Mouse (Mus musculus) heart, postnatal 0 days (tissue): ENCODE measurements around the gene Adamts15. TPM values are rescaled to one million over a fixed set of nuclear protein-coding genes. Genes with fewer than 3 reads are reported as not detected.

Experiments
- ATAC-seq: fragments of 200-750 bp; cut with Nextera tagmentation; 2 replicates; pipeline ENCODE4 v1.8.0; 2017; ENCODE audit warnings: low read depth, moderate number of reproducible peaks, moderate library complexity; ENCODE audit not compliant: insufficient read depth
- DNase-seq: peaks from one replicate; pipeline ENCODE4 v3.0.0-alpha.2; 2016; ENCODE audit warnings: low spot score
- H3K27ac ChIP-seq: fragments of 300-500 bp; sonication (generic); 2 replicates; pipeline ENCODE4 v1.5.1; 2014; ENCODE audit warnings: low read depth, mild to moderate bottlenecking
- H3K27me3 ChIP-seq: fragments of 300-500 bp; sonication (generic); 2 replicates; pipeline ENCODE4 v1.6.1; 2014; ENCODE audit warnings: low read length, mixed read lengths; ENCODE audit not compliant: control insufficient read depth, insufficient read depth
- H3K36me3 ChIP-seq: fragments of 300-500 bp; sonication (generic); replicated peaks from 2 replicates; pipeline ENCODE4 v1.6.1; 2014; ENCODE audit warnings: low read length, mixed read lengths; ENCODE audit not compliant: control insufficient read depth, insufficient read depth
- H3K4me1 ChIP-seq: fragments of 300-500 bp; sonication (generic); 2 replicates; pipeline ENCODE4 v1.6.1; 2014; ENCODE audit warnings: antibody characterized with exemption; ENCODE audit not compliant: control insufficient read depth, insufficient read depth
- H3K4me2 ChIP-seq: fragments of 300-500 bp; sonication (generic); 2 replicates; pipeline ENCODE4 v1.6.1; 2014; ENCODE audit warnings: low read depth, mild to moderate bottlenecking, low read length, moderate library complexity
- H3K4me3 ChIP-seq: fragments of 300-500 bp; sonication (generic); 2 replicates; pipeline ENCODE4 v1.5.1; 2014; ENCODE audit warnings: low read depth, low read length
- H3K9ac ChIP-seq: fragments of 300-500 bp; sonication (generic); replicated peaks from 2 replicates; pipeline ENCODE4 v1.6.1; 2014; ENCODE audit warnings: low read depth, low read length, mixed read lengths
- H3K9me3 ChIP-seq: fragments of 300-500 bp; sonication (generic); replicated peaks from 2 replicates; pipeline ENCODE4 v1.6.1; 2016; ENCODE audit warnings: low read length; ENCODE audit not compliant: control insufficient read depth
- CTCF ChIP-seq: IDR thresholded peaks from 2 replicates; pipeline ENCODE4 v1.5.1; 2016; ENCODE audit warnings: antibody characterized with exemption, control low read depth, low read depth
- EP300 ChIP-seq: IDR thresholded peaks from 2 replicates; pipeline ENCODE4 v1.6.1; 2016; ENCODE audit warnings: antibody characterized with exemption, low read depth
- WGBS: fragments of 180-500 bp; shearing (Covaris S2); extraction: QIAGEN DNeasy Blood & Tissue Kit; methylation state at CpG from one replicate; pipeline ENCODE4 v1.1.7; 2014; 5-methylcytosine and 5-hydroxymethylcytosine counted together
- polyA plus RNA-seq: library from polyadenylated mRNA; unstranded; fragments of >200 nt; fragmentation: Nextera tagmentation; extraction: Ambion mirVana; gene quantifications from 2 replicates; pipeline ENCODE4 v1.2.1, GENCODE M21; 2015
- total RNA-seq: library from RNA; depleted of rRNA; stranded (reverse); fragments of >200 nt; gene quantifications from 2 replicates; pipeline ENCODE4 v1.2.3, GENCODE M21; 2014; ENCODE audit warnings: low replicate concordance; rRNA removed

Adamts15 gene
- total and polyA plus RNA-seq, 2 experiments from 2014 or later: 3.1 to 8.4 TPM

DNA sequence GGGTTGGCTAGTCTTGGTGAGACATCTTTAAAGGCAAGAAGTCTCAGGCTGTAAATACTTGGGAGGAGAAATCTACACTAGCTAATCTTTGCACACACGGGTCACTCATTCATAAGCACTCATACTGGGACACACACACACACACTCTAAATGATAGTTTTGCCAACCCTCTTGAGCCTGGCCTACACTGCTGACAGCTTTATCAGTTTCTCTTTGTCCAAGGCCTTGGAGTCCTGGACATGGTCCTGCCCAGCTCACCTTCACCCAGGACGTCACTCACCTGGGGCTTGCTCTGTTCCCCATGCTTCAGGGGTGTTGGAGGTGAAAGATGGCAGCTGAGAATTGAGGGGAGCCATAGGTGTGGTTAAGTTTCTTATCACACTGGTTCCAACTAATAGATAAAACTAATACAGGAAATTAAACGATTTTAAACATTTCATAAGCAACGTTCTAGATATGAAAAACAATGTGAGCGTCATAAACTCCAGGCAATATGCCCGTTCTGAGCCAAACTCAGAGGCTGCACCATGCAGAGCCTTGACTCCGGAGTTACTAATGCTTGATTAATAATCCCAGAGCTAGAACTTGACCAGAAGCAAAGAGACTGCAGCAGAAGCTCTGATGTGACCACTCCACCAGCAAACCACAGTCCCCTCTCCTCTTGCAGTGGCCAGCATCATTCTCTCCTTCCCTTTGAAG, 42.9 kb downstream of the Adamts15 start:
- no peak for TF ChIP-seq CTCF
- no peak for TF ChIP-seq EP300
- ATAC-seq (no peak), DNase-seq (no peak)
- Histone ChIP-seq H3K4me1 (no peaks in the 10 kb centered on the region), H3K27ac (no peak overlapping the region), H3K9ac (no peak overlapping the region), H3K4me3 (no peak overlapping the region), H3K9me3 (no peaks in the 10 kb centered on the region), H3K36me3 (no peaks in the 10 kb centered on the region), H3K27me3 (no peaks in the 10 kb centered on the region), H3K4me2 (no peak overlapping the region)
- WGBS: 52% methylated on average over 7 of the region's 7 CpGs

DNA sequence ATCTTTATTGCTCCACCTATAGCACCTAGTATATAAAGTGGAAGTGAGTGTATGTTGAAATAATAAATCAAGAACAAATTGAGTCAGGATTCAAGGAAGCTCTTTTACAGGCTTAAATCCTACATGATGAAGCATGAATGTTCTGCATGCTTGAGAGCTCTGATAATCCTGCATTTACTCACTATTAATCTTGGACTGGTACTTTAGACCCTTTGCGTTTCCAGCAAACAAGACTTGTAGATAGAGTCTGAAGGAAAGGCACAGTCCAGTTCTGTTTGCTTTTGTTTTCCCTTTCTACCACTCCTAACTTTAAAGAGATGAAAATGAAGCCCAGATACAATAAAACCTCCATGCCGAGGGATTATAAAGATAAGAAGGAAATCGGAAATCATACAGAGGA, 45.7 kb downstream of the Adamts15 start:
- no peak for ATAC-seq
- H3K27me3 ChIP-seq: no peaks in the 10 kb centered on the region
- DNase-seq: no peak
- H3K4me3 ChIP-seq: no peak overlapping the region
- no peak overlapping the region for H3K9ac ChIP-seq
- 66% methylated on average over 3 of the region's 3 CpGs for WGBS
- no peaks in the 10 kb centered on the region for H3K36me3 ChIP-seq
- TF ChIP-seq CTCF (no peak), EP300 (no peak)
- no peak overlapping the region for H3K4me2 ChIP-seq
- H3K4me1 ChIP-seq: no peaks in the 10 kb centered on the region
- no peaks in the 10 kb centered on the region for H3K9me3 ChIP-seq
- no peak overlapping the region for H3K27ac ChIP-seq

DNA sequence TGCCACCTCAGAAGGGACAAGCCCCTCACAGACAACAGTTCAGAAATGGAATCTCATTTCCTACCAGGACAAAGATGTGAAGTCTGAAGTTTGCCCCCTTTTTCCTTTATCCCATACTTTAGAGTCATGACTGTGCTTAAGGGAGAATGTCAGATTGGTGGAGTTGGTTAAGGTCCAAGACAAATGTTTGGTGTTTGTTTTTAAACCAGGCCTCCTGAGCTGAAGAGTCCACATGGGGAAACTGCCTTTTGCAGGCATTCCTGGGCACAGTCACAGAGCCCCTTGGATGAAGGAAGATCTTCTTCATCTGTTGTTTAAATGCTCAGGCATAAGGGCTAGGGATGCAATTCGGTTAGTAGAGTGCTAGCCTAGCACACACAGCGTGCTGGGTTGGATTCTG, 66.4 kb downstream of the Adamts15 start:
- 68% methylated on average over 2 of the region's 2 CpGs for WGBS
- Histone ChIP-seq H3K4me1 (peaks cover 15% of the 10 kb centered on the region; the same call in 1 of the 2 replicates), H3K36me3 (no peaks in the 10 kb centered on the region), H3K27ac (no peak overlapping the region), H3K9ac (no peak overlapping the region), H3K4me3 (no peak overlapping the region), H3K27me3 (no peaks in the 10 kb centered on the region), H3K9me3 (no peaks in the 10 kb centered on the region), H3K4me2 (no peak overlapping the region)
- TF ChIP-seq EP300 (no peak), CTCF (no peak)
- ATAC-seq (no peak), DNase-seq (no peak)

DNA sequence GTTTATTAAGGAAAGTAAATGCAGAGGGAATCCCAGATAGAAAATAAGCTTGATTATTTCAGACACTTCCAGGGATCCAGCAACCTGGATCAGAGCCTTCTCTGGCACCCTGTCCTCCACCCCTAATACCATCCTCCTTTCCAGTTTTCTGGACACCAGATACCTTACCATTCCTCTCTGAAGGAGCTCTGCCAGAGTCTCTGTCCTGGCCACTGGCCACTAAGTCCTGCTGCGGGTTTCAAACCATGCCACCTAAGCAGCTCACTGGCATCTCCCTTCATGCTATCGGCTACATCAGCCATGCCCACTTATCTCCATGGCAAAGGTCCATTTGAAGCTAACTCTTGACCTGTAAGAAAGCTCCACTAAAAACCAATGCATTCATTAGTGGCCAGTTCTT, 70.4 kb downstream of the Adamts15 start:
- Histone ChIP-seq H3K9ac (no peak overlapping the region), H3K4me1 (peaks cover 25% of the 10 kb centered on the region), H3K9me3 (no peaks in the 10 kb centered on the region), H3K27me3 (no peaks in the 10 kb centered on the region), H3K4me3 (no peak overlapping the region), H3K27ac (no peak overlapping the region), H3K4me2 (no peak overlapping the region), H3K36me3 (no peaks in the 10 kb centered on the region)
- TF ChIP-seq CTCF: no peak
- TF ChIP-seq EP300: no peak
- no peak for DNase-seq
- ATAC-seq: no peak
- WGBS: 86% methylated on average over 2 of the region's 2 CpGs

DNA sequence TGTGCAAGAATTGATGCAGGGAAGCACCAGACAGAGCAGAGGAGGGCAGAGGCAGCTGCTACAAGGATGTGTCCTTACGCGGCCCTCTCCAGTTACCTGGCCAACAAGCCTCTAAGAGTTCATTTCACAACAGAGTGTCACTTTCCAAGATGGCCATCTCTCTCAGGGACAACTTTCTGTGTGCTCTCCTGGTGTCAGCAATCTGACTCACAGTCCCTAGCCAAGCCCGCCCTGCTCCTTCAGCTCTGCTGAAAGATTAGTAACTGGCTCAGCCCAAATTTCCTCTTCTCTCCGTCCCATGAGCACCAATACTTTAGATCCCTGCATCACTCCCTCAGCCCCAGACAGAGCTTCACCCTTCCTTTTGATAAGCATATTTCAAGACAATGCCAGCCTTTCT, 72.3 kb downstream of the Adamts15 start:
- Histone ChIP-seq H3K4me3 (no peak overlapping the region), H3K36me3 (no peaks in the 10 kb centered on the region), H3K9me3 (no peaks in the 10 kb centered on the region), H3K9ac (no peak overlapping the region), H3K27me3 (no peaks in the 10 kb centered on the region), H3K4me2 (no peak overlapping the region), H3K4me1 (peaks cover 14% of the 10 kb centered on the region), H3K27ac (no peak overlapping the region)
- 70% methylated on average over 4 of the region's 4 CpGs for WGBS
- ATAC-seq (no peak), DNase-seq (no peak)
- no peak for TF ChIP-seq CTCF
- TF ChIP-seq EP300: no peak

DNA sequence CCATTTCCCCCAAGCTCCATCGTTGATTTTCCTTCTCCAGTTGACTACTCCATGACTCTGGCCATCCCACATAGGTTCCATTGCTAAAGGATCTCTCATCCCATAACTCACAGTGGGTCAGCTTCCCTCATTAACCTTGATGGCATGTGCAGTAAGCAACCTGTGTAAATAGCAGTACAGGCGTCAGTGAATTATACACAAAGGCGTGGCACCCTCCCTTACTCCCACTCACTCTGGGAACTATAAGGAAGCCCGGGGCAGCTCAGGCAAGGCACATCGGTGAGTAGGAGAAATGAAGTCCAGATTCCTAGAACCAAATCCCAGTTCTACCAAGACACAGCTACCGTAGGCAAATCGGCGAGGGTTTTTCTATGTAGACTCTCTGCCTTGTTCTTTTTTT, 72.8 kb downstream of the Adamts15 start:
- 87% methylated on average over 8 of the region's 8 CpGs for WGBS
- H3K4me1 ChIP-seq: peaks cover 18% of the 10 kb centered on the region

More for the DNA sequence above, 72.8 kb downstream of the Adamts15 start:
- Histone ChIP-seq H3K4me2 (no peak overlapping the region), H3K9me3 (no peaks in the 10 kb centered on the region), H3K4me3 (no peak overlapping the region), H3K27me3 (no peaks in the 10 kb centered on the region), H3K36me3 (no peaks in the 10 kb centered on the region), H3K9ac (no peak overlapping the region), H3K27ac (no peak overlapping the region)
- no peak for ATAC-seq
- TF ChIP-seq EP300 (no peak), CTCF (no peak)
- DNase-seq: no peak

Other genes starting within 250 kb of the Adamts15 start
- gene Adamts8, start 20.1 kb upstream of the Adamts15 start, total RNA-seq: 15.6 and 24.3 TPM in 2 replicates
- gene Adamts8, start 20.1 kb upstream of the Adamts15 start, polyA plus RNA-seq: 9.2 and 11.6 TPM in 2 replicates
- 30.1 and 31.6 TPM in 2 replicates for gene Zbtb44, start 108.2 kb upstream of the Adamts15 start, total RNA-seq
- 4.3 and 5.4 TPM in 2 replicates for gene Zbtb44, start 108.2 kb upstream of the Adamts15 start, polyA plus RNA-seq
- 3.3 TPM in 2 replicates for gene St14, start 209.4 kb upstream of the Adamts15 start, total RNA-seq
- gene St14, start 209.4 kb upstream of the Adamts15 start, polyA plus RNA-seq: 0.23 and 0.60 TPM in 2 replicates